Mouse (Mus musculus) lung, adult 2 months (tissue): ENCODE data around the gene Sorbs1.

Source experiments
- CTCF ChIP-seq: fragments of 200-500 bp; IDR thresholded peaks from 2 replicates; pipeline ENCODE4 v1.5.1; 2011; ENCODE audit warnings: mild to moderate bottlenecking, low read length, control low read depth; ENCODE audit not compliant: insufficient read depth
- POLR2A ChIP-seq: fragments of 200-500 bp; IDR thresholded peaks from 2 replicates; pipeline ENCODE4 v1.6.1; 2011; ENCODE audit warnings: low read depth, mild to moderate bottlenecking, control low read depth, low read length, borderline replicate concordance; ENCODE audit errors: extremely low read depth

- no peak for TF ChIP-seq POLR2A
- no peak for TF ChIP-seq CTCF
Observed at GRCm38 (mm10) chr19:40365137-40365536, 148.4 kb downstream of the Sorbs1 start.
